10 mouse cellular contexts compared by ENCODE assay signal in genomic region chr1:89918111-89918510, GRCm38 (mm10). TPM values are rescaled to one million over a fixed set of nuclear protein-coding genes. Genes with fewer than 3 reads are reported as not detected.
"Had no signal": no experiment of that assay in that cellular context is flagged by ENCODE, and none has a peak within 500 bp of the region (broad histone marks: within the 10 kb centered on the region; RNA-seq: fewer than 3 reads in every experiment).

No protein-coding gene starts in this region.

- DNase-seq: lung, adult 18-20 months; lung, embryonic 14.5 days; lung, postnatal 10 days; lung, postnatal 4 days; midbrain, embryonic 14.5 days; right cerebral cortex, postnatal 14 days; thymus, adult 2 months; thymus, postnatal 25 days; thymus, postnatal 4 days had no signal

RNA-seq across cellular contexts. Expression of gene Gbx2, which starts 12.9 kb away (rescaled TPM):
- total RNA-seq: megakaryocyte, adult 5-6 weeks had no signal
